Mouse (Mus musculus): ENCODE data around the gene Methig1. TPM values are rescaled to one million over a fixed set of nuclear protein-coding genes. Genes with fewer than 3 reads are reported as not detected.
"Not testable (repeated sequence)": the region's sequence is repeated elsewhere in the genome, so short reads cannot be mapped to it uniquely, and the experiment has no call there.

Methig1 gene
- polyA plus RNA-seq, 1 experiment = not detected

GRCm38 (mm10) chr15:100421059-100421757 is 68.3 kb downstream of the Methig1 start:
- Histone ChIP-seq H3K27me3 (ENCODE audit: control insufficient read depth, insufficient read depth, low read length) (no peaks in the 10 kb centered on the region), H3K36me3 (ENCODE audit: control insufficient read depth, insufficient read depth, low read length) (0 out of 2 replicates have a peak, but pooled peaks cover 4% of the 10 kb centered on the region), H3K4me3 (ENCODE audit: low read depth, low read length) (peak overlapping the region; percentile 37; the same call in 1 of the 2 replicates), H3K27ac (ENCODE audit: insufficient read depth, low read depth, low read length) (peak overlapping the region; percentile 90), H3K4me1 (ENCODE audit: control insufficient read depth, insufficient read depth, insufficient read length, low read length) (peaks cover 19% of the 10 kb centered on the region)
- 6% methylated on average over 8 of the region's 8 CpGs for WGBS
- TF ChIP-seq POLR2A (IDR thresholded peaks at IDR 0.05; ENCODE audit: low read depth, low read length) (no peak), CTCF (IDR thresholded peaks at IDR 0.05; ENCODE audit: extremely low read depth, insufficient read length, insufficient replicate concordance, low read depth, low read length) (no peak)

- H3K36me3 ChIP-seq (ENCODE audit: control insufficient read depth, insufficient read depth, low read length) = not testable (repeated sequence)
- WGBS = 11% methylated on average over 3 of the region's 3 CpGs
- peaks cover 17% of the 10 kb centered on the region for H3K4me1 ChIP-seq (ENCODE audit: control insufficient read depth, insufficient read depth, insufficient read length, low read length)
Measured at GRCm38 (mm10) chr15:100421758-100422197, 68.8 kb downstream of the Methig1 start, which contains the start of gene Gm5475. Gene Gm5475, plus strand, starts transcription at chr15:100422147.

DNA sequence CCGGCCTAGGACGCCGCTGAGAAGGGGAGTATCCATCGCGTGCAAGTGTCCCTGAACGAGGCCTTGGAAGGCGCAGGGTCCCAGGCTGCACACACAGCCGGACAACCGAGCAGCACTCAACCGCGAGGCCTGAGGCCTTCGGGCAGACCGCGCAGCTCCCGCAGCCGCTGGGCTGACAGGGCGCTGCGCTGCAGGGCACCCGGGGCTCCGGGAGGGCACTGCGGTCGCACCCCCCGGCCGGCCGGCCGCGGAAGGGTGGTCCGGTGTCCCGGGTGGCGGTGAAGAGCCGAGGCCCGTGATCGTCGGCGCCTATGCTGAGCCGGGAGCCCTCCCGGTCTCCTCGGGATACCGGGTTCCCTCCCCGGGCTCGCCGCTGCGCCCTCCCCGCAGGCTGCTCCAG is 69.5 kb downstream of the Methig1 start:
- 1% methylated on average over 44 of the region's 44 CpGs for WGBS
- TF ChIP-seq POLR2A (IDR thresholded peaks at IDR 0.05; ENCODE audit: low read depth, low read length) (no peak), CTCF (IDR thresholded peaks at IDR 0.05; ENCODE audit: extremely low read depth, insufficient read length, insufficient replicate concordance, low read depth, low read length) (no peak)
- Histone ChIP-seq H3K27me3 (ENCODE audit: control insufficient read depth, insufficient read depth, low read length) (no peaks in the 10 kb centered on the region), H3K4me3 (ENCODE audit: low read depth, low read length) (peak overlapping the region; percentile 90), H3K27ac (ENCODE audit: insufficient read depth, low read depth, low read length) (peak overlapping the region; percentile 67), H3K36me3 (ENCODE audit: control insufficient read depth, insufficient read depth, low read length) (0 out of 2 replicates have a peak, but pooled peaks cover 2% of the 10 kb centered on the region), H3K4me1 (ENCODE audit: control insufficient read depth, insufficient read depth, insufficient read length, low read length) (peaks cover 17% of the 10 kb centered on the region)

More at GRCm38 (mm10) chr15:100421758-100422197, 68.8 kb downstream of the Methig1 start, which contains the start of gene Gm5475:
- H3K27me3 ChIP-seq (ENCODE audit: control insufficient read depth, insufficient read depth, low read length) = not testable (repeated sequence)
- Histone ChIP-seq H3K4me3 (ENCODE audit: low read depth, low read length) (peak within 1 kb of the TSS; percentile 90), H3K27ac (ENCODE audit: insufficient read depth, low read depth, low read length) (peak within 1 kb of the TSS; percentile 90)

DNA sequence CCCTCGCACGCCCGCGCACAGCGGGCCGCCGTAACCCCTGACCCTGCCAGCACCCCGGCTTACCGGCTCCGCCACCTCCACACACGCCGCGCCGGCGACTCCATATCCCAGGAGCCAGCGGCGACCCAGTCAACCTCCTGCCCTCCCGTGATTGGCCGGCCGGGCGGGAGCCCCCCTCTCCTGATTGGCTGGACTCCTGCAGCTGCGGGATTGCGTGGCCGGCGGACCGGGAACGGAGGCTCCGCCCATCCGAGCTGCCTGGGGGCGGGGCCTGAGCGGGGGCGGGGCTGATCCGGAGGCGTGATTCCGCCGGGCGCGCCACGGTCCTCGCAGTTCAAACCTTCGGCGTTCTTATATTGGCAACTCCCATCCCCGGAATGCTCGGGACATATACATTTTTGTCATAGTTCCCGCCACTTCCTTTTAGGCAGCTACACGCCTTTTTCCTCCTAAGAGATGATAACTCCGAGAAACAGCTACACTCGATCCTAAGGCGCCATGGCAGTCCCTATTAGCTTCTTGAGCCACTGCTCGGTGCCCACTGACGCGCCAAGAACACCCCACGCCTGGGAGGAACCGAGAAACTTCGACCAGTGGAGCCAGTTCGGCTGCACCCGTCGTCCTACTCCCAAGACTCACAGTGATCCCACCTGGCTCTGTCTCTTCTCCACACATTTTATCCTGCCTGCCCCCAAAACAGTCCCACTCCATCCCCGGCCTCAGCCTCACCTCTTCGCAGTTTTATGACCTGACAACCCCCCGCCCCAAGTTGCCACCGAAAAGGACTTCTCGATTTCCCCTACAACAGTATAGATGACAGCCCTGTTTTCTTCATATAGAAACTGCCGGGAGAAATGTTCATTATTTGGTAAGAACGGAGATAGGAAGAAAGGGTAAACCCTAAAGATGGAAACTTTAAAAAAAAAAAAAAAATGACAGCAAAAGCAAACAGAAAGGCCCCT is 70.2 kb downstream of the Methig1 start:
- no peaks in the 10 kb centered on the region for H3K36me3 ChIP-seq (ENCODE audit: control insufficient read depth, insufficient read depth, low read length)
- no peak for TF ChIP-seq CTCF (IDR thresholded peaks at IDR 0.05; ENCODE audit: extremely low read depth, insufficient read length, insufficient replicate concordance, low read depth, low read length)
- TF ChIP-seq POLR2A (IDR thresholded peaks at IDR 0.05; ENCODE audit: low read depth, low read length) = peak; percentile 93
- no peaks in the 10 kb centered on the region for H3K27me3 ChIP-seq (ENCODE audit: control insufficient read depth, insufficient read depth, low read length)
- peak overlapping the region; percentile 90 for H3K4me3 ChIP-seq (ENCODE audit: low read depth, low read length)
- WGBS = 1% methylated on average over 65 of the region's 65 CpGs
- peak overlapping the region; percentile 67 for H3K27ac ChIP-seq (ENCODE audit: insufficient read depth, low read depth, low read length)
- peaks cover 17% of the 10 kb centered on the region for H3K4me1 ChIP-seq (ENCODE audit: control insufficient read depth, insufficient read depth, insufficient read length, low read length)

DNA sequence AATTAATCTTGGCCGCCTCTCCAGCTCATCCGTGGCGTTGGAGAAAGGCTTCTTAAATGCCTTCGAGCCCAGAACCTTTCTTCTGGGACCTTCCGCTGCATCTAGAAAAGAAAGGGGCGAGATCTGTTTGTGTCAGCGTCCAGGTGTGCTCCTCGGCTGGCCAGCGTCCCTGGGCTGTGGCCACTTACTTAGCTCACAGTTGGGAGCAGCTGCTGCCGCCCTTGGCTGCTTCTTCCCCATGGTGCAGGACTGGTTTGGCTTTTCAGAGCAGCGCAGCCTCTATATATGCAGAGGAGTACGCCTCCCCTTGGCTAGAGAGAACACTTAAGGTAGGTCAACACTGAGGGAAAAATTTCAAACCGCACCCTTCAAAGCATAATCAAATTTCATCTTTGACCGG is 71.0 kb downstream of the Methig1 start:
- Histone ChIP-seq H3K4me1 (ENCODE audit: control insufficient read depth, insufficient read depth, insufficient read length, low read length) (peaks cover 17% of the 10 kb centered on the region), H3K36me3 (ENCODE audit: control insufficient read depth, insufficient read depth, low read length) (no peaks in the 10 kb centered on the region), H3K4me3 (ENCODE audit: low read depth, low read length) (peak overlapping the region; percentile 49), H3K27ac (ENCODE audit: insufficient read depth, low read depth, low read length) (peak overlapping the region; percentile 45), H3K27me3 (ENCODE audit: control insufficient read depth, insufficient read depth, low read length) (no peaks in the 10 kb centered on the region)
- TF ChIP-seq POLR2A (IDR thresholded peaks at IDR 0.05; ENCODE audit: low read depth, low read length) (peak; percentile 43; the same call in 1 of the 2 replicates), CTCF (IDR thresholded peaks at IDR 0.05; ENCODE audit: extremely low read depth, insufficient read length, insufficient replicate concordance, low read depth, low read length) (no peak)
- WGBS = 2% methylated on average over 14 of the region's 14 CpGs

DNA sequence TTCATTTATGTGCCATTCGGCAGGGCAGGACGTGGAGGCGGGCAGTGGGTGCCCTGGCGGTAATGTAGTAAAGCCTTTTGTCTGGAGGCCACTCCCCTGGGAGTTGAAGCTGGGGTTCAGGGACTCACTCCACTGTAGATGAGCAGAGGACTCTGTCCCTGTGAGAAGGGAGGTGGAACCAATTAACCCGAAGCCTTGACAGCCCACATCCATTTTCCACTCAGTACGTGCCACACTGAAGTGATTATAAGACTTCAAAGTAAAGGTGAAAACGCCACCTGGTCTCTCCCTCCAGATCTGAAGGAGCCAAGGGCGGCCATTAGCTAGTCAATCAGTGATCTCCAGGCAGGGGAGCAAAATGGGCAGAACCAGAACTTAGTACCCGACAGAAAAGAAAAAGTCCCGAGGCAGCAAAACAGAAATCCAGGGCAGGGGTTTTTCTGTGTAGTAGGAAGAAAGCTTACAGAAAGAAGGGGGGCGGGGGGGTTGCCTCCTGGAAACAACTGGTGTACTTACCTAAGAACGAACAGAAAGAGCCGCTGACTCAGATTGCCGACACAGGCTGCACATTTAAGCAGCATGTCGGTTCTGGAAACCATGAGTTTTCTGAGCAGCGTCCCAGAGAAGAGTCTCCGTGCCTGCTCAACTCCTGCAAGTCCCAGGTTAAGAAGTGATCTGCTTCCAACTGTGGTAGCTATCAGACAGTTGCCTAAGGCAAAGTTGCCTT is 71.6 kb downstream of the Methig1 start, which contains the start of gene Slc11a2:
Slc11a2 (minus strand) TSS at position 677 of the 727 bp plus-strand sequence.
- Histone ChIP-seq H3K36me3 (ENCODE audit: control insufficient read depth, insufficient read depth, low read length) (no peaks in the 10 kb centered on the region), H3K27ac (ENCODE audit: insufficient read depth, low read depth, low read length) (peak within 1 kb of the TSS; percentile 45), H3K4me3 (ENCODE audit: low read depth, low read length) (peak within 1 kb of the TSS; percentile 49), H3K4me1 (ENCODE audit: control insufficient read depth, insufficient read depth, insufficient read length, low read length) (peaks cover 13% of the 10 kb centered on the region), H3K27me3 (ENCODE audit: control insufficient read depth, insufficient read depth, low read length) (no peaks in the 10 kb centered on the region)
- 17% methylated on average over 17 of the region's 17 CpGs for WGBS
- TF ChIP-seq POLR2A (IDR thresholded peaks at IDR 0.05; ENCODE audit: low read depth, low read length) (no peak), CTCF (IDR thresholded peaks at IDR 0.05; ENCODE audit: extremely low read depth, insufficient read length, insufficient replicate concordance, low read depth, low read length) (no peak)
